Mouse (Mus musculus) thymus, adult 2 months (tissue): ENCODE measurements around the gene Calm5. TPM values are rescaled to one million over a fixed set of nuclear protein-coding genes. Genes with fewer than 3 reads are reported as not detected.

Experiments used
- DNase-seq: peaks from one replicate; pipeline ENCODE4 v3.0.0; 2021
- H3K27ac ChIP-seq: fragments of 200-500 bp; 2 replicates; pipeline ENCODE4 v1.5.1; 2012; ENCODE audit warnings: low read length, control low read depth; ENCODE audit not compliant: control insufficient read depth, insufficient read depth
- H3K27me3 ChIP-seq: fragments of 200-500 bp; 2 replicates; pipeline ENCODE4 v1.6.1; 2012; ENCODE audit warnings: mild to moderate bottlenecking, low read length, moderate library complexity, mixed read lengths; ENCODE audit not compliant: control insufficient read depth, insufficient read depth
- H3K36me3 ChIP-seq: fragments of 200-500 bp; 2 replicates; pipeline ENCODE4 v1.6.1; 2012; ENCODE audit warnings: mild to moderate bottlenecking, low read length, moderate library complexity; ENCODE audit not compliant: control insufficient read depth, insufficient read depth
- H3K4me1 ChIP-seq: fragments of 200-500 bp; replicated peaks from 2 replicates; pipeline ENCODE4 v1.6.1; 2012; ENCODE audit warnings: low read length; ENCODE audit not compliant: control insufficient read depth, insufficient read depth
- H3K4me3 ChIP-seq: fragments of 200-500 bp; 2 replicates; pipeline ENCODE4 v1.5.1; 2012; ENCODE audit warnings: mild to moderate bottlenecking, low read length, control low read depth, moderate library complexity; ENCODE audit not compliant: control insufficient read depth, insufficient read depth
- CTCF ChIP-seq: fragments of 200-500 bp; IDR thresholded peaks from 2 replicates; pipeline ENCODE4 v1.5.1; 2012; ENCODE audit warnings: mild to moderate bottlenecking, control low read depth, low read length, moderate library complexity, borderline replicate concordance; ENCODE audit not compliant: control insufficient read depth, poor library complexity, insufficient read depth; ENCODE audit errors: extremely low read depth
- POLR2A ChIP-seq: fragments of 200-500 bp; IDR thresholded peaks from 2 replicates; pipeline ENCODE4 v1.6.1; 2012; ENCODE audit warnings: mild to moderate bottlenecking, low read length, control low read depth, moderate library complexity; ENCODE audit not compliant: control insufficient read depth, poor library complexity, insufficient read depth; ENCODE audit errors: extremely low read depth
- WGBS: fragments of 180-500 bp; shearing (Covaris S2); methylation state at CpG from one replicate; pipeline ENCODE4 v1.1.7; 2018; 5-methylcytosine and 5-hydroxymethylcytosine counted together
- polyA plus RNA-seq: library from polyadenylated mRNA; depleted of rRNA; stranded (reverse); fragments of >200 nt; gene quantifications from 2 replicates; pipeline ENCODE4 v1.2.3, GENCODE M21; 2012

The Calm5 gene
- polyA plus RNA-seq, 1 experiment: not detected

DNA sequence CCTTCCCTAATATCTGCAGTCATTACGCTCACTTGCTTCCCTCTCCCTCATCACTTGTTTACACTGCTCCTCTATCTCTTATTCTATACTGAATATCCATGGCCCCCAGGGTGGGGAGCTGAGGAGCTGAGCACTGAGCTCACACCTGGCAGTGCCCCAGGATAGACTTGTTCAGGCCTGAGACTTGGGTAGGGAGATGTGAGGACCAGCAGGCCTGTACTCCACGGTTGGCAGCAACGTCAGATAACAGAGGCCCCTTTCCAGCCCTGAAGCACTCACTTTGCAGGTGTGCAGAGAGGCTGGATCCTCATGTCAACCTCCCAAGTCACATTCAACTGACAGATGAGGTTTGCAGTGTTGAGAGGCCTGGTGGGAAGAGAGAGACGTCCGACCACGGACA is 23.2 kb downstream of the Calm5 start:
- no peak for DNase-seq
- no peaks in the 10 kb centered on the region for H3K27me3 ChIP-seq
- H3K4me1 ChIP-seq: no peaks in the 10 kb centered on the region
- WGBS: 90% methylated on average over 6 of the region's 6 CpGs
- H3K27ac ChIP-seq: no peak overlapping the region
- TF ChIP-seq CTCF (no peak), POLR2A (no peak)
- H3K36me3 ChIP-seq: no peaks in the 10 kb centered on the region
- no peak overlapping the region for H3K4me3 ChIP-seq

DNA sequence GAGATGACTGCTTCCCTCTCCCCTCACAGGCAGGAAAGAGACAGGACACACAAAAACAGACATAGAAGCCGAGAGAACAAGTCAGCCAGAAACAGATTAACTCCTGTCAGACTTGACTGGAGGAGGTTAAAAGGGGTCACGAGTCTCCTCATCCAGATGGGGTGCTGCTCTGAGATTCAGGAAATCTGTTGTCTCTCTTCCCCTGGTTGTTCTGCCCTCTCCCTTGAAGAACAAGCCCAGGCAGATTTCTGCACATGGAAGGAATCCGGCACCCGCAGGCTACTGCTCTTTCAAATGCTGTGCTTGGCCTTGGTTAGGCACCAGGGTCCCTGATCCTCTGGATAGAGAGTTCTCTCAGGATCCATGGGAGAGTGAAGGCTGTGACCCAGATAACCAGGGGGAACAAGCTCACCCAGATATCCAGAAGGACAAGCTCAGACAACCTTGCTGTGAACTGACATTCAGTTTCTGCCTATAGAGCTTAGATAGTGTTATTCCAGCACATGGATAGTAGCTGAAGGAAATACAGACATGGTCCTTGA is 23.8 kb downstream of the Calm5 start:
- WGBS: 88% methylated on average over 4 of the region's 4 CpGs
- H3K4me3 ChIP-seq: no peak overlapping the region
- H3K27ac ChIP-seq: no peak overlapping the region
- H3K27me3 ChIP-seq: no peaks in the 10 kb centered on the region
- H3K36me3 ChIP-seq: no peaks in the 10 kb centered on the region
- no peak for DNase-seq
- H3K4me1 ChIP-seq: no peaks in the 10 kb centered on the region
- TF ChIP-seq POLR2A (no peak), CTCF (no peak)

DNA sequence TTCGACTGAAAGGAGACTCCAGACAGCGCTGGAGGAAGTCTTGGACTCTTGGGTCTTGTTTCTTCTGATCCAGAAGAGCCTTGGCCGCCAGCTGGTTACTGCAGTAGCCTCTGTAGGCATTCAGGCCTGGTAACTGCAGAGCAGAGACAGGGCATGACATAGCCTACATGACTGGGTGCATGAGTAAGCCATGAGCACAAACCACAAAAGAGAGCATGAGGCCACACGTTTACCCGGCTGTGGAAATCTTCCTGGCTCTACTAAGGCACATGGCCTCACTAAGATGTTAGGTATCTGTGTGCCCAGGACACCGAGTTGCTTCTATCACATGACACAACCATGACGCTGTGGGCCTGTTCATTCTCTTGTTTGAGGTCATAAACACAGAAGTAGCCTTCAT is 32.7 kb downstream of the Calm5 start:
- H3K36me3 ChIP-seq: peaks cover 35% of the 10 kb centered on the region
- no peaks in the 10 kb centered on the region for H3K27me3 ChIP-seq
- no peak overlapping the region for H3K27ac ChIP-seq
- no peaks in the 10 kb centered on the region for H3K4me1 ChIP-seq
- WGBS: 63% methylated on average over 7 of the region's 7 CpGs
- no peak for DNase-seq
- H3K4me3 ChIP-seq: no peak overlapping the region
- TF ChIP-seq POLR2A (no peak), CTCF (no peak)

DNA sequence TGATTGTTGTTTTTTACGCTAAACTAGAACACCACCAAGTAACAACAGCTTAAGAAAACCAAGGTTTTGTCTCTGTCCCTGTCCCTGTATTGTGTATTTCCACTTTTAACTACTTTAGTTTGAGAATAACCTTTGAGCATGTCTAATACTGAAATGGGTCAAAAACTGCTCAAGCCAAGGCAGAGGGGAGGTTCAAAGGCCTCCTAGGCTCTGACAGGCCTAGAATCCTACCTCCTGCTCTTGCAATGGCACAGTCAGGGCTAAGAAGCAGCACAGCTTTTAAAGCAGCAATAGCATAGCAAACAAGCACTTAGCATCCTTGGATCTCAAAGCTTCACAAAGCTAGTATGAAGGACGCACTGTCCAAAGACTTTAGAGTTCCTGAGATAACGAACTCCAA is 35.1 kb downstream of the Calm5 start:
- 94% methylated on average over 3 of the region's 3 CpGs for WGBS
- TF ChIP-seq CTCF (no peak), POLR2A (no peak)

DNA sequence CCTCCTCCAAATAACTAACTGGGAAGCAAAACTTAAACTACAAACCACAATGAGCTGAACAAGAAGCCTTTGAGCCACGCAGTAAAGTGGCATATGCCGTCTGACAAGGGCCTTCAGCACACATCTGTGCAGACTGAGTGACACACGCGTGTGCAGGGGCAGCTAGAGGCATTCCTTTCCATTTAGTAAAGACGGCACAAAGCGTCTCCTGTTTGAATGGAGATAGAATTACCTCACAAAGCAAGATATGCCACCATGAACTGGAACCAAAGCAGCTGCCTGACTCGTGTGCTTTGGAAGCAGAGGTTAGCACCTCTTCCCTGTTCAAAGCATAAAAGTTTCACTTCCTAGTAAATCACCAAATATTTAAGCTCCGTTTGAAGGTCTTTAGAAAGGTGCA is 36.1 kb downstream of the Calm5 start:
- Histone ChIP-seq H3K4me1 (no peaks in the 10 kb centered on the region), H3K27me3 (no peaks in the 10 kb centered on the region), H3K36me3 (peaks cover 30% of the 10 kb centered on the region), H3K27ac (no peak overlapping the region), H3K4me3 (no peak overlapping the region)
- DNase-seq: no peak
- TF ChIP-seq POLR2A (no peak), CTCF (no peak)
- WGBS: 47% methylated on average over 8 of the region's 8 CpGs

More for the DNA sequence above, 35.1 kb downstream of the Calm5 start:
- DNase-seq: no peak
- Histone ChIP-seq H3K4me1 (no peaks in the 10 kb centered on the region), H3K27ac (no peak overlapping the region), H3K27me3 (no peaks in the 10 kb centered on the region), H3K36me3 (peaks cover 35% of the 10 kb centered on the region), H3K4me3 (no peak overlapping the region)

DNA sequence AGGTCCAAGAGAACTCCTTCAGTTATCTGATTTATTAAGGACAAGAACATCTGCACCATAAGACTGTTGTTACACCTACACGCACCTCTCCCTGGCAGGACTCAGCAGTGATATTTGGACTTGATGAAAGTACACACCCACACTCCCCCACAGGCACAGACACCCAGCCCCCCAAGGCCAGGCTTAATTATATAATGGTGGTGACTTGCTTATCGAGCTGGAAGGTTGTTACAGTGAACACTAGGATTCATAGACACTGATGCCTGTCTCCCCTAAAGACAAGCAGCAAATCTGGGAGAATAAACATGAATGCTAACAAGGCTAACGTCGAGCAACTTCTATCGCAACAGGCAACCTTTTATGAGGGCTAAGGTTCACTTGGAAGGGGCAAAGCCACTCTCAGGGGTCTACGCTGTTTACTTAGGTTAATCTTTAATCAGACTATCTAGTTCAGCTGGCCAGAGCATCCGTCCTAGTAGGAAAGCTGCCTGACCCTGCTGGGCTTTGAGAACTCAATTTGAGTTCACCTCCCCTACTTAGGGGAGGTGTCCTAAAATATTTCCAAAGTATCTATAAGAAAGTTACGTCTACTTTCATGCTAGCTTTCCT is 37.6 kb downstream of the Calm5 start:
- Histone ChIP-seq H3K4me3 (no peak overlapping the region), H3K4me1 (no peaks in the 10 kb centered on the region), H3K27me3 (no peaks in the 10 kb centered on the region), H3K36me3 (peaks cover 15% of the 10 kb centered on the region), H3K27ac (no peak overlapping the region)
- no peak for DNase-seq
- TF ChIP-seq CTCF (no peak), POLR2A (no peak)
- WGBS: 88% methylated on average over 8 of the region's 8 CpGs

DNA sequence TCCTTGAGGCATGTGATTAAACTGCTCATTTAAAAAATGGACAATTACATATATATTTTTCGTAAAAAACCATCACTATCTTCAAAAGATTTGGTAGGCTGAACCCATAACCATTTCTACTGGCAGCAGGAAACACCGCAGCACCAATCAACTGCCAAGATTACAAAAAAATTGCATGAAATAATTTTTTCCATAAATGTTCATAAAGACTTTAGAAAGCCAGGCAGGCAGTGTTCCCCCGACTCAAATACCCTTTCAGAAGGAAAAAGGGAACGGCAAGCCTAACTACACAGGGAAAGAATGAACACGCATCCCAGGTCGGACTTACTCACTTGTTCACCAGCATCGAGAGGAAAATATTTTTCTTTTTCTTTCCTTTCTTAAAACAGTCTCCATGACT is 38.6 kb downstream of the Calm5 start:
- DNase-seq: no peak
- WGBS: 7% methylated on average over 7 of the region's 7 CpGs
- peaks cover 7% of the 10 kb centered on the region; the same call in 1 of the 2 replicates for H3K36me3 ChIP-seq
- H3K4me3 ChIP-seq: no peak overlapping the region; the same call in 1 of the 2 replicates
- no peak for TF ChIP-seq CTCF
- no peak for TF ChIP-seq POLR2A
- no peaks in the 10 kb centered on the region for H3K4me1 ChIP-seq
- no peak overlapping the region for H3K27ac ChIP-seq
- no peaks in the 10 kb centered on the region for H3K27me3 ChIP-seq
